Mouse (Mus musculus) E14TG2a.4 (cell line): ENCODE measurements around the gene Psmb10.

Experiments used
- CTCF ChIP-seq: conservative IDR thresholded peaks from 2 replicates; pipeline ENCODE4 v1.5.1; 2014; ENCODE audit warnings: low read length
- POU5F1 ChIP-seq: IDR thresholded peaks from 2 replicates; pipeline ENCODE4 v1.6.1; 2014; ENCODE audit warnings: low read length, borderline replicate concordance

GRCm38 (mm10) chr8:105964506-105965265, 26.4 kb upstream of the Psmb10 start:
- no peak for TF ChIP-seq POU5F1
- TF ChIP-seq CTCF: no peak
